Mouse (Mus musculus): ENCODE measurements around the gene Rcor3. TPM values are rescaled to one million over a fixed set of nuclear protein-coding genes. Genes with fewer than 3 reads are reported as not detected.

Rcor3 gene
- 1.1 and 1.6 TPM in 2 replicates for polyA plus RNA-seq (2012)

- peaks cover 36% of the 10 kb centered on the region for H3K4me1 ChIP-seq (ENCODE audit: control insufficient read depth)
- H3K9me3 ChIP-seq (ENCODE audit: control insufficient read depth, low read length) = peaks cover 3% of the 10 kb centered on the region
- peaks cover 13% of the 10 kb centered on the region for H3K36me3 ChIP-seq (ENCODE audit: control insufficient read depth)
- TF ChIP-seq TAL1 (IDR thresholded peaks at IDR 0.05; ENCODE audit: low read length) = no peak
- no peak for TF ChIP-seq GATA1 (IDR thresholded peaks at IDR 0.05; ENCODE audit: low read length)
- H3K4me3 ChIP-seq (replicated peaks) = peak within 1 kb of the TSS; percentile 94
- no peaks in the 10 kb centered on the region for H3K27me3 ChIP-seq (ENCODE audit: control insufficient read depth)
Observed at GRCm38 (mm10) chr1:192137926-192138910, at the start of gene Rcor3. Gene Rcor3 (minus strand): TSS chr1:192138062.

- no peaks in the 10 kb centered on the region for H3K27me3 ChIP-seq (ENCODE audit: control insufficient read depth)
- no peak overlapping the region for H3K4me3 ChIP-seq (replicated peaks)
- H3K36me3 ChIP-seq (ENCODE audit: control insufficient read depth) = no peaks in the 10 kb centered on the region
- no peaks in the 10 kb centered on the region for H3K9me3 ChIP-seq (ENCODE audit: control insufficient read depth, low read length)
- TF ChIP-seq TAL1 (IDR thresholded peaks at IDR 0.05; ENCODE audit: low read length) (no peak), GATA1 (IDR thresholded peaks at IDR 0.05; ENCODE audit: low read length) (no peak)
- no peaks in the 10 kb centered on the region for H3K4me1 ChIP-seq (ENCODE audit: control insufficient read depth)
Observed at GRCm38 (mm10) chr1:192181696-192182257, 43.9 kb upstream of the Rcor3 start.

GRCm38 (mm10) chr1:192179877-192180276 lies 42.0 kb upstream of the Rcor3 start:
- no peak for TF ChIP-seq TAL1 (IDR thresholded peaks at IDR 0.05; ENCODE audit: low read length)
- no peak for TF ChIP-seq GATA1 (IDR thresholded peaks at IDR 0.05; ENCODE audit: low read length)
- Histone ChIP-seq H3K36me3 (ENCODE audit: control insufficient read depth) (no peaks in the 10 kb centered on the region), H3K9me3 (ENCODE audit: control insufficient read depth, low read length) (no peaks in the 10 kb centered on the region), H3K4me3 (replicated peaks) (no peak overlapping the region), H3K27me3 (ENCODE audit: control insufficient read depth) (no peaks in the 10 kb centered on the region), H3K4me1 (ENCODE audit: control insufficient read depth) (no peaks in the 10 kb centered on the region)

- Histone ChIP-seq H3K9me3 (ENCODE audit: control insufficient read depth, low read length) (no peaks in the 10 kb centered on the region), H3K4me3 (replicated peaks) (no peak overlapping the region), H3K36me3 (ENCODE audit: control insufficient read depth) (no peaks in the 10 kb centered on the region), H3K27me3 (ENCODE audit: control insufficient read depth) (0 out of 2 replicates have a peak, but pooled peaks cover 1% of the 10 kb centered on the region), H3K4me1 (ENCODE audit: control insufficient read depth) (no peaks in the 10 kb centered on the region)
- TF ChIP-seq TAL1 (IDR thresholded peaks at IDR 0.05; ENCODE audit: low read length) (no peak), GATA1 (IDR thresholded peaks at IDR 0.05; ENCODE audit: low read length) (no peak)
Observed at GRCm38 (mm10) chr1:192171477-192171876, 33.6 kb upstream of the Rcor3 start.

GRCm38 (mm10) chr1:192151179-192151578 lies 13.3 kb upstream of the Rcor3 start:
- TF ChIP-seq TAL1 (IDR thresholded peaks at IDR 0.05; ENCODE audit: low read length) (no peak), GATA1 (IDR thresholded peaks at IDR 0.05; ENCODE audit: low read length) (no peak)
- no peaks in the 10 kb centered on the region for H3K27me3 ChIP-seq (ENCODE audit: control insufficient read depth)
- no peaks in the 10 kb centered on the region for H3K4me1 ChIP-seq (ENCODE audit: control insufficient read depth)
- H3K4me3 ChIP-seq (replicated peaks) = no peak overlapping the region
- H3K9me3 ChIP-seq (ENCODE audit: control insufficient read depth, low read length) = peaks cover 2% of the 10 kb centered on the region; the same call in 1 of the 2 replicates
- no peaks in the 10 kb centered on the region for H3K36me3 ChIP-seq (ENCODE audit: control insufficient read depth)

- no peaks in the 10 kb centered on the region; the same call in 1 of the 2 replicates for H3K36me3 ChIP-seq (ENCODE audit: control insufficient read depth)
- peaks cover 3% of the 10 kb centered on the region for H3K9me3 ChIP-seq (ENCODE audit: control insufficient read depth, low read length)
- peaks cover 30% of the 10 kb centered on the region for H3K4me1 ChIP-seq (ENCODE audit: control insufficient read depth)
- H3K4me3 ChIP-seq (replicated peaks) = no peak overlapping the region
- no peaks in the 10 kb centered on the region for H3K27me3 ChIP-seq (ENCODE audit: control insufficient read depth)
- no peak for TF ChIP-seq GATA1 (IDR thresholded peaks at IDR 0.05; ENCODE audit: low read length)
- TF ChIP-seq TAL1 (IDR thresholded peaks at IDR 0.05; ENCODE audit: low read length) = no peak
Observed at GRCm38 (mm10) chr1:192140313-192140712, 2.5 kb upstream of the Rcor3 start.

- TF ChIP-seq GATA1 (IDR thresholded peaks at IDR 0.05; ENCODE audit: low read length) (no peak), TAL1 (IDR thresholded peaks at IDR 0.05; ENCODE audit: low read length) (no peak)
- Histone ChIP-seq H3K36me3 (ENCODE audit: control insufficient read depth) (peaks cover 16% of the 10 kb centered on the region), H3K9me3 (ENCODE audit: control insufficient read depth, low read length) (0 out of 2 replicates have a peak, but pooled peaks cover under 1% of the 10 kb centered on the region), H3K4me3 (replicated peaks) (peak overlapping the region; percentile 94), H3K4me1 (ENCODE audit: control insufficient read depth) (peaks cover 36% of the 10 kb centered on the region), H3K27me3 (ENCODE audit: control insufficient read depth) (no peaks in the 10 kb centered on the region)
Observed at GRCm38 (mm10) chr1:192137291-192137925, 454 bp downstream of the Rcor3 start.

GRCm38 (mm10) chr1:192136561-192137290 lies 1.1 kb downstream of the Rcor3 start:
- H3K27me3 ChIP-seq (ENCODE audit: control insufficient read depth) = no peaks in the 10 kb centered on the region
- H3K36me3 ChIP-seq (ENCODE audit: control insufficient read depth) = peaks cover 19% of the 10 kb centered on the region
- peaks cover 36% of the 10 kb centered on the region for H3K4me1 ChIP-seq (ENCODE audit: control insufficient read depth)
- TF ChIP-seq TAL1 (IDR thresholded peaks at IDR 0.05; ENCODE audit: low read length) (no peak), GATA1 (IDR thresholded peaks at IDR 0.05; ENCODE audit: low read length) (no peak)
- H3K4me3 ChIP-seq (replicated peaks) = peak overlapping the region; percentile 94
- H3K9me3 ChIP-seq (ENCODE audit: control insufficient read depth, low read length) = no peaks in the 10 kb centered on the region
